Mouse (Mus musculus) CH12.LX (cell line): Measurements from ENCODE around the gene Pyroxd1. TPM values are rescaled to one million over a fixed set of nuclear protein-coding genes. Genes with fewer than 3 reads are reported as not detected.

Source experiments
- DNase-seq: peaks from one replicate; pipeline ENCODE4 v3.0.0-alpha.2; 2013; ENCODE audit errors: extremely low read depth
- H3K27ac ChIP-seq: 2 replicates; pipeline ENCODE4 v1.5.1; 2012; ENCODE audit warnings: low read depth, mild to moderate bottlenecking, control low read depth, moderate library complexity; ENCODE audit not compliant: insufficient read depth
- H3K27me3 ChIP-seq: replicated peaks from 2 replicates; pipeline ENCODE3; 2012; ENCODE audit warnings: inconsistent platforms
- H3K36me3 ChIP-seq, 2 experiments: replicated peaks in 1 of 2; 2 replicates each; pipeline versions ENCODE3 to v1.6.1; 2012; ENCODE audit warnings: inconsistent platforms in 1 of 2, low read length in 1 of 2, mild to moderate bottlenecking in 1 of 2, mixed read lengths in 1 of 2, moderate library complexity in 1 of 2; ENCODE audit not compliant: control insufficient read depth in 1 of 2, insufficient read depth in 1 of 2
- H3K4me1 ChIP-seq, 2 experiments: 2 replicates each; pipeline ENCODE4 v1.6.1; 2012; ENCODE audit warnings: inconsistent platforms in 1 of 2, moderate library complexity in 1 of 2; ENCODE audit not compliant: insufficient read depth in 2 of 2, control insufficient read depth in 1 of 2
- H3K4me2 ChIP-seq: 2 replicates; pipeline ENCODE4 v1.6.1; 2012; ENCODE audit warnings: low read depth, mild to moderate bottlenecking, control low read depth; ENCODE audit not compliant: poor library complexity, insufficient read depth, severe bottlenecking
- H3K4me3 ChIP-seq, 3 experiments: fragments of 150-350 bp in 1 of 3; sonication (generic) in 1 of 3; replicated peaks in 1 of 3; 2 replicates each; pipeline versions ENCODE3 to v1.5.1; 2011 to 2012; ENCODE audit warnings: low read depth in 2 of 3, low read length in 2 of 3, mild to moderate bottlenecking in 2 of 3, moderate library complexity in 2 of 3, control low read depth in 1 of 3, improper control_type of control experiment in 1 of 3, inconsistent platforms in 1 of 3, mixed read lengths in 1 of 3; ENCODE audit not compliant: poor library complexity in 1 of 3
- H3K79me2 ChIP-seq: replicated peaks from 2 replicates; pipeline ENCODE4 v1.6.1; 2012; ENCODE audit warnings: mild to moderate bottlenecking, moderate library complexity; ENCODE audit not compliant: control insufficient read depth, poor library complexity, insufficient read depth, severe bottlenecking; ENCODE audit errors: extremely low read depth
- H3K9ac ChIP-seq: 2 replicates; pipeline ENCODE4 v1.6.1; 2012; ENCODE audit warnings: low read depth, mild to moderate bottlenecking, control low read depth, moderate library complexity; ENCODE audit not compliant: insufficient read depth
- H3K9me3 ChIP-seq: replicated peaks from 2 replicates; pipeline ENCODE3; 2012; ENCODE audit warnings: low read length, inconsistent platforms, mixed read lengths
- E2F4 ChIP-seq: IDR thresholded peaks from 2 replicates; pipeline ENCODE4 v1.6.1; 2011; ENCODE audit warnings: low read depth, low read length, improper control_type of control experiment; ENCODE audit not compliant: insufficient replicate concordance
- ELF1 ChIP-seq: IDR thresholded peaks from 2 replicates; pipeline ENCODE4 v1.6.1; 2014; ENCODE audit warnings: low read depth, mild to moderate bottlenecking, inconsistent platforms, low read length, improper control_type of control experiment
- EP300 ChIP-seq: IDR thresholded peaks from 2 replicates; pipeline ENCODE4 v1.6.1; 2011; ENCODE audit warnings: low read length, improper control_type of control experiment
- IRF4 ChIP-seq: IDR thresholded peaks from 2 replicates; pipeline ENCODE4 v1.6.1; 2014; ENCODE audit warnings: low read depth, mild to moderate bottlenecking, inconsistent platforms, low read length, improper control_type of control experiment
- JUN ChIP-seq: IDR thresholded peaks from 2 replicates; pipeline ENCODE4 v1.6.1; 2011; ENCODE audit warnings: low read depth, mild to moderate bottlenecking, low read length, improper control_type of control experiment, moderate library complexity; ENCODE audit not compliant: insufficient read depth
- JUND ChIP-seq: conservative IDR thresholded peaks from 2 replicates; pipeline ENCODE4 v1.6.1; 2011; ENCODE audit warnings: low read depth, low read length, improper control_type of control experiment
- KAT2A ChIP-seq: IDR thresholded peaks from 2 replicates; pipeline ENCODE4 v1.6.1; 2012; ENCODE audit warnings: low read length, improper control_type of control experiment, inconsistent platforms; ENCODE audit not compliant: insufficient replicate concordance
- MAX ChIP-seq: IDR thresholded peaks from 2 replicates; pipeline ENCODE4 v1.6.1; 2011; ENCODE audit warnings: low read length, improper control_type of control experiment
- MAZ ChIP-seq: IDR thresholded peaks from 2 replicates; pipeline ENCODE4 v1.6.1; 2012; ENCODE audit warnings: low read depth, mild to moderate bottlenecking, inconsistent platforms, low read length, improper control_type of control experiment, moderate library complexity
- MEF2A ChIP-seq: IDR thresholded peaks from 2 replicates; pipeline ENCODE4 v1.6.1; 2014; ENCODE audit warnings: low read depth, mild to moderate bottlenecking, inconsistent platforms, low read length, improper control_type of control experiment, borderline replicate concordance
- MXI1 ChIP-seq: IDR thresholded peaks from 2 replicates; pipeline ENCODE4 v1.6.1; 2011; ENCODE audit warnings: mild to moderate bottlenecking, low read depth, low read length, improper control_type of control experiment
- MYC ChIP-seq: IDR thresholded peaks from 2 replicates; pipeline ENCODE4 v1.6.1; 2011; ENCODE audit warnings: low read depth, mild to moderate bottlenecking, improper control_type of control experiment, low read length
- SIN3A ChIP-seq: IDR thresholded peaks from 2 replicates; pipeline ENCODE4 v1.6.1; 2012; ENCODE audit warnings: low read length, improper control_type of control experiment, inconsistent platforms
- TBP ChIP-seq: conservative IDR thresholded peaks from 2 replicates; pipeline ENCODE4 v1.6.1; 2011; ENCODE audit warnings: low read depth, low read length, improper control_type of control experiment
- UBTF ChIP-seq: IDR thresholded peaks from 2 replicates; pipeline ENCODE4 v1.6.1; 2012; ENCODE audit warnings: low read depth, mild to moderate bottlenecking, inconsistent platforms, low read length, improper control_type of control experiment, moderate library complexity
- ZNF384 ChIP-seq: IDR thresholded peaks from 2 replicates; pipeline ENCODE4 v1.6.1; 2012; ENCODE audit warnings: low read depth, low read length, improper control_type of control experiment, inconsistent platforms
- dilution Hi-C: fragments of 300-500 bp; cut with MboI; formaldehyde crosslinking; loops from 2 replicates; pipeline ENCODE4 v1.14.3; 2020; ENCODE audit warnings: low sequenced_read_pairs; ENCODE audit not compliant: extremely low pct_unique_long_range_greater_than_20kb, extremely low pct_ligation_motif_present
- in situ Hi-C: fragments of 300-500 bp; cut with MboI; formaldehyde crosslinking; loops from 3 replicates; pipeline ENCODE4 v1.14.3; 2019; ENCODE audit warnings: low sequenced_read_pairs, low pct_ligation_motif_present, low pct_unique_long_range_greater_than_20kb, mixed read lengths
- polyA plus RNA-seq: library from polyadenylated mRNA; unstranded; fragments of >175 nt; gene quantifications from 2 replicates; pipeline ENCODE4 v1.2.1, GENCODE M21; 2012; ENCODE audit warnings: low read depth; ENCODE audit not compliant: insufficient read length
- total RNA-seq, 2 experiments: library from RNA; depleted of rRNA; stranded (reverse); fragments of 300-350 nt in 1 of 2; fragments of >200 nt in 1 of 2; gene quantifications; 2 replicates each; pipeline ENCODE4 v1.2.3; 2012 to 2014

Pyroxd1 gene
- total and polyA plus RNA-seq, 3 experiments: 7.9 to 11.5 (median 11.2) TPM

GRCm38 (mm10) chr6:142369568-142369967 is 24.1 kb downstream of the Pyroxd1 start:
- H3K4me2 ChIP-seq: no peak overlapping the region
- in situ Hi-C loops (no loop called here), dilution Hi-C loops (no loop called here)
- no peak overlapping the region for H3K4me3 ChIP-seq
- no peaks in the 10 kb centered on the region for H3K4me1 ChIP-seq
- no peak overlapping the region for H3K27ac ChIP-seq
- no peaks in the 10 kb centered on the region for H3K27me3 ChIP-seq
- no peaks in the 10 kb centered on the region for H3K79me2 ChIP-seq
- H3K9me3 ChIP-seq: no peaks in the 10 kb centered on the region
- DNase-seq: no peak
- H3K9ac ChIP-seq: no peak overlapping the region
- H3K36me3 ChIP-seq: peaks cover 72 to 94% of the 10 kb centered on the region in 2 experiments
- TF ChIP-seq JUND (no peak), TBP (no peak), ZNF384 (no peak), IRF4 (no peak)
- TF ChIP-seq, all 38 proteins: peak for 0

- Histone ChIP-seq H3K4me3 (no peak overlapping the region), H3K27ac (no peak overlapping the region), H3K9me3 (no peaks in the 10 kb centered on the region), H3K36me3 (peaks cover 55 to 91% of the 10 kb centered on the region in 2 experiments), H3K27me3 (no peaks in the 10 kb centered on the region), H3K79me2 (no peaks in the 10 kb centered on the region), H3K4me2 (no peak overlapping the region), H3K4me1 (no peaks in the 10 kb centered on the region), H3K9ac (no peak overlapping the region)
- in situ Hi-C loops: no loop called here
- no peak for DNase-seq
- TF ChIP-seq SIN3A (no peak), UBTF (no peak), JUN (no peak), MYC (no peak), MAX (no peak), EP300 (no peak), MAZ (no peak), E2F4 (no peak), ELF1 (no peak), ZNF384 (no peak), MEF2A (no peak), IRF4 (no peak), KAT2A (no peak), MXI1 (no peak)
- dilution Hi-C loops: no loop called here
These were observed 31.6 kb downstream of the Pyroxd1 start for GRCm38 (mm10) chr6:142377081-142377480.
